Comparison of ENCODE assay signal across 21 mouse cellular contexts in the genomic region with DNA sequence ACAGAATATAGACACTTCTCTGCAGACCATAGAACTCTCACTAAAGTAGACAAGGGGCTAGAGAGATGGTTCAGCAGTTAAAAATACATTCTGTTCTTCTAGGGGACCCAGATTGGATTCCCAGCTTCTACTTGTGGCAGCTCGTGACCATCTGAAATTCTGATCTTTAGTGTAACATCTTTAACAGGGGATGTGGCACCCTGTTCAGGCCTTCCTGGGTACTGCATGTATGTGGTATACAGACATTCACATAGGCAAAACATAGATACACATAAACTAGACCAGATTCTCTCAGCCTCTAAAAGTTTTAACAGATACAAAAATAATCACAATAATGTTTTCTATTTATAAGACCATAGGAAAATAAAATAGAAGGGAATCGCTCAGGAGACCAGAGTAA.
DNase-seq lines count a peak whose midpoint lies in the region; TF ChIP-seq lines count a peak whose summit lies in the region.
"Had no signal": no experiment of that assay in that cellular context is flagged by ENCODE, and none has a peak within 500 bp of the region (broad histone marks: within the 10 kb centered on the region; RNA-seq: fewer than 3 reads in every experiment).

No protein-coding gene starts in this region.

- WGBS in heart, adult 2 months: 78% methylated on average over 2 of the region's 2 CpGs
- 77% methylated on average over 2 of the region's 2 CpGs for WGBS in heart, embryonic 10.5 days

- no peaks in the 10 kb centered on the region for H3K79me2 ChIP-seq in heart, adult 2 months (replicated peaks; ENCODE audit: control insufficient read depth, insufficient read depth, low read length)

- no peaks in the 10 kb centered on the region for H3K4me1 ChIP-seq in heart, adult 2 months (ENCODE audit: control insufficient read depth, insufficient read depth, low read length)
- no peaks in the 10 kb centered on the region for H3K4me1 ChIP-seq in heart, embryonic 10.5 days
- H3K4me1 ChIP-seq: forebrain, embryonic 10.5 days; forebrain, embryonic 15.5 days; hindbrain, embryonic 13.5 days had no signal

- no peaks in the 10 kb centered on the region for H3K27me3 ChIP-seq in heart, adult 2 months (ENCODE audit: control insufficient read depth, insufficient read depth, low read length)
- H3K27me3 ChIP-seq in heart, embryonic 10.5 days (ENCODE audit: insufficient read depth, poor library complexity, severe bottlenecking): no peaks in the 10 kb centered on the region
- H3K27me3 ChIP-seq: embryonic facial prominence, embryonic 15.5 days; forebrain, embryonic 15.5 days; hindbrain, embryonic 13.5 days had no signal

- TF ChIP-seq POLR2A in heart, adult 2 months (IDR thresholded peaks at IDR 0.05; ENCODE audit: insufficient read depth, low read depth, low read length): no peak

- no peak overlapping the region for H3K27ac ChIP-seq in heart, adult 2 months
- H3K27ac ChIP-seq in heart, embryonic 10.5 days: no peak overlapping the region
- H3K27ac ChIP-seq: embryonic facial prominence, embryonic 15.5 days; forebrain, embryonic 10.5 days; forebrain, embryonic 15.5 days; hindbrain, embryonic 13.5 days had no signal

- intact Hi-C loops in heart, adult 2 months (cut with DNase I): no loop called here

- peak; percentile 28 for DNase-seq in adrenal gland, postnatal 14 days
- DNase-seq in adrenal gland, adult 8-10 months: no peak
- DNase-seq in heart, adult 2 months: no peak
- no peak for DNase-seq in heart, embryonic 10.5 days (ENCODE audit: low spot score)
- peak; percentile 21 for DNase-seq in kidney, adult 9 months
- no peak for DNase-seq in kidney, postnatal 10 days
- DNase-seq in thymus, postnatal 4 days: peak; percentile 29
- no peak for DNase-seq in thymus, postnatal 36 days
- DNase-seq: adrenal gland, postnatal 25 days; B cell, adult 2 months; cerebellum, adult 18-20 months; embryo, embryonic 11 days; gastrocnemius, postnatal 25 days; heart, postnatal 10 days; heart, postnatal 4 days had no signal

- H3K4me3 ChIP-seq in heart, adult 2 months: no peak overlapping the region
- H3K4me3 ChIP-seq in heart, embryonic 10.5 days: no peak overlapping the region
- H3K4me3 ChIP-seq: embryonic facial prominence, embryonic 15.5 days; erythroblast, embryonic 14.5 days; forebrain, embryonic 10.5 days; forebrain, embryonic 15.5 days; hindbrain, embryonic 13.5 days had no signal

- H3K36me3 ChIP-seq in heart, adult 2 months (ENCODE audit: control insufficient read depth, insufficient read depth, low read length): no peaks in the 10 kb centered on the region
- no peaks in the 10 kb centered on the region for H3K36me3 ChIP-seq in heart, embryonic 10.5 days
- H3K36me3 ChIP-seq: embryonic facial prominence, embryonic 15.5 days; forebrain, embryonic 10.5 days; forebrain, embryonic 15.5 days; G1E; hindbrain, embryonic 13.5 days had no signal

- no peak for TF ChIP-seq EP300 in heart, adult 2 months (IDR thresholded peaks at IDR 0.05; ENCODE audit: insufficient read depth, low read depth, low read length)

- 0 out of 2 replicates have a peak, but pooled peaks have one; percentile 28 for TF ChIP-seq CTCF in heart, adult 2 months (IDR thresholded peaks at IDR 0.05)

- H3K9me3 ChIP-seq in heart, embryonic 10.5 days: no peaks in the 10 kb centered on the region
- H3K9me3 ChIP-seq: embryonic facial prominence, embryonic 15.5 days; forebrain, embryonic 10.5 days; forebrain, embryonic 15.5 days; G1E; hindbrain, embryonic 13.5 days had no signal

- H3K9ac ChIP-seq in heart, adult 2 months (ENCODE audit: low read depth, low read length): no peak overlapping the region
- H3K9ac ChIP-seq: embryonic facial prominence, embryonic 15.5 days; forebrain, embryonic 15.5 days; hindbrain, embryonic 13.5 days had no signal

Comparison
In these comparisons a context has a peak if more than half of its experiments do, and no peak if none do; other contexts are left out.
1. DNase-seq: peak in adrenal gland, postnatal 14 days (single experiment), kidney, adult 9 months (single experiment) and thymus, postnatal 4 days (single experiment); none in adrenal gland, adult 8-10 months (single experiment), heart, adult 2 months (0 of 2), heart, embryonic 10.5 days (single experiment), kidney, postnatal 10 days (single experiment) and thymus, postnatal 36 days (0 of 2).